Mouse (Mus musculus) neutrophil, adult 5-6 weeks (primary cell): ENCODE measurements around the gene Aspscr1. TPM values are rescaled to one million over a fixed set of nuclear protein-coding genes. Genes with fewer than 3 reads are reported as not detected.
"Not testable (repeated sequence)": the region's sequence is repeated elsewhere in the genome, so short reads cannot be mapped to it uniquely, and the experiment has no call there.

Experiments
- ATAC-seq: fragments of 151-379, 151-347 bp; 2 replicates; pipeline ENCODE4 v1.8.0; 2017; ENCODE audit warnings: mild to moderate bottlenecking, moderate TSS enrichment; ENCODE audit not compliant: insufficient number of reproducible peaks, poor library complexity, low FRiP score, severe bottlenecking; ENCODE audit errors: extremely low read depth
- total RNA-seq: library from RNA; stranded (forward); fragments of 200-1000 nt; gene quantifications from 2 replicates; pipeline ENCODE4 v1.2.3, GENCODE M21; 2017

Aspscr1 gene
- total RNA-seq, 1 experiment from 2014 or later: 74.8 TPM

DNA sequence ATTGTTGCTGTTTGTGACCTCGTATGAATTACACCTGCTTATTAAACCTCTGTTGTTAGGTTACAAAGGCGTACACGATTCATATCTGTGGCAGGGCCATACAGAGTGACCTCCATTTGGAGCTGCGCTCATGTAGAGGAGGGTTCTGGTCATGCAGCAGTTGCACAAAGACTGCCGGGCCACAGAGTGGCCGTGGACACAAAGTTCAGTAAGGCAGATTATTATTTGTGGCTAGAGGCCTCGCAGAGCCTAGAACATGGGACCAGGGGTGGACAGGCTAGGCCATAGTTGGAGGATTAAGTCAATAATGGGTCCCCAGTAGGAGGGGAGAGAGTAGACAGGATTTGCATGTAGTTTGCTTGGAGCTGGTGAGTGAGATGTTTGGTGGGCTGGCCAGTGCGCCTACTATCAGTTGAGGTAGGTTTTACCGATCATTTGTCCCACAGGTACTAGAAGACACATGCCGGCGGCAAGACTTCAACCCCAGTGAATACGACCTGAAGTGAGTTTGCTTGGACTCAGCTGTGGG is 885 bp downstream of the Aspscr1 start:
- no peak for ATAC-seq

DNA sequence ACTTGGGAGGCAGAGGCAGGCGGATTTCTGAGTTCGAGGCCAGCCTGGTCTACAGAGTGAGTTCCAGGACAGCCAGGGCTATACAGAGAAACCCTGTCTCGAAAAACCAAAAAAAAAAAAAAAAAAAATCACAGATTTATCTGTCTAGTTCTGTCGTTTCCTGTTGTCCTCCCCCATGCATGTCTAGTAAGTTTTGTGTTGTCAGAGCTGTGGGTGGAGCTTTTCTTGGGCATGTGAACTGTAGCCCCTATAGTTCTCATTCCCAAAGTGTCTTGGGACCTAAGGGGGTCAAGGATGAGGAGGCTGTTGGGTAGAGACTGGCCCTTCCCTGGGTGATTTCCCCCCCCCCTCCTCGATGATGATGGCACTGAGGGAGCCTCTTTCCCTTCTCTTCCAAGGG is 3.1 kb downstream of the Aspscr1 start:
- ATAC-seq: not testable (repeated sequence)

DNA sequence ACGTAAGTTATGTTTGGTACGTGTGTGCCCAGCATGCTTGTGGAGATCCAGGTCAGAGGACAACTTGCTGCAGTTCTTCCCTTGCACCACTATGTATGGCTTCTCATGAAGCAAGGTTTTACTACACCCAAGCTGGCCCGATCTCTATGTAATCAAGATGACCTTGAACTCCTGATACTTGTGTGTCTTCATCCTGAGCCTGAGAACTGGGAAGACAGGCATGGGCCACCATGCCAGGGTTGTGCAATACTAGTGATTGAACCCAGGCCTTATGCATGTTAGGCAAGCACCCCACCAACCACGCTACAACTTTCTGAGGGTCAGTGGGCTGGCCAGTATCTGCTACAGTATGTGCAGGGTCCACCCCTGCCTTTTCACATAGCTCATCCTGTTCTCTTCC is 4.2 kb downstream of the Aspscr1 start:
- no peak for ATAC-seq

DNA sequence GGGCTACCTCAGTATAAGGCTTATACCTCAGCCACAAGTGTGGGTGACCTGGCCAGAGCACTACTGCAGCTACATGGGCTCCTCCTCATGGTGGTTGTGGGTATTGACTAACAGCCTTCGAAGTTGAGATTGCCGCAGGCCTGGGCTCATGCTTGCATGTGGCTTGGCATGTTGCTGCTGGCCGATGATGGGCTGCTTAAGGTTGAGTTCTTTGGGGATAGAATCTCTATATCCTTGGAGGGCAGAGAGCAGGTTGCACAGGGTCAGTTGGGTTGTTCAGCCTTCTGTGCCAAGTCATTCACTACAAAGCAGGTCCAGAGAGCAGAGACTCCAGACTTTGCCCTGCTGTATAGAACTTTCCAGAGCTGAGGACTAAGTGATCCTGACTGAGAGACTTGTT is 7.1 kb downstream of the Aspscr1 start:
- ATAC-seq: peak; percentile 45

DNA sequence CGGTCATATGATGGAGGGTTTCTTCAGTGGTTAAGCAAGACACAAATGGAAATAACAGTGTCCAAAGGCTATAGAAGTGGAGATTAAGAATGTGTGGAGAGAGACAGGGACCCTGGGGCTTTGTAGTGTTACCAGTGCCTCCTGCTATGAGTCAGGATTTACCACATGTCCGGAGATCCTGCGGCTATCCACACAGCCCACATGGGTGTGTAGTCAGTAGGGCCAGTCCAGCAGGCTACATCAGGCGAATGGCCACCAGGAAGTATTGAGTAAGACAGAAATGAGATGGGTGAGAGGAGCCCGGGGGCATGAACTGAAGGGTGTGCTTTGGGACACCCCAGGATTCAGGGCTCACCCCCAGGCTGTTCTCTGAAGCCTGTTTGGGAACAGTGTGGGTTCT is 9.9 kb downstream of the Aspscr1 start:
- ATAC-seq: no peak

DNA sequence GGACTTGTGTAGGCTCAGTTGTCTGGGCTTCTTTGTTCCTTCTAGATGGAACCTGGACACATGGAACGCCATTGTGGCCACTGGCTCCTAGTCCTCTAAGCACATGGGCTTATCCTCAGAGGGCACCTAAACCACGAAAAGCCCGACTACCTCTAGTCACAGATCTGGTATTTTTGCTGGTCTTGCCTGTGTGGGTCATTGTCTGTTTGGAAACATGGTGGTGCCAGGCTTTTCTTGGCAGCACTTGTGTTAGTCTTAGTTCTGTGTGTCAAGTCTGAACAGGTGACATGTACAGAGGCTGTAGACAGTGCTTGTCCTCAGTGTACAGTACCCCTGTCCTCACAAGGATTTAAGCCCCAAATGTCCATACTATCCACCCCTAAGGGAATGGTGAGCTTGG is 10.8 kb downstream of the Aspscr1 start:
- no peak for ATAC-seq

DNA sequence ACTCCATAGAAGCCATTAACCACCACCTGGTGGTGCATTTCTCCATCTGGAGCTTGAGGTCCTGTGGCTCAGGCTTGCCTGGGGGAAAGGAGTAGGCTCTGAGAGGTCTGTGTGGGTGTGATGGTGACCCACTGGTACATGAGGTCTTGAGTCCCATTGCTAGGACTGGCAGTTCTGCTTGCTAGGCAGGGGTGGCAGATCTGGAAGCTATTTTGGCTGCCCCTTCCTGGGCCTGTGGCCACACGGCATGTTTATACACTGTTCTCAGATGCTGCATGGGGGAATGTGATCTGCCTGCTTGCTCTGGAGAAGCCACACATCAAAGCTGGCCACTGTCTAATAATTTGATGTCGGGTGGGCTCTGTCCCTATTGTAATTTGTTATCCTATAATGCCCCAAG is 11.3 kb downstream of the Aspscr1 start:
- ATAC-seq: no peak

DNA sequence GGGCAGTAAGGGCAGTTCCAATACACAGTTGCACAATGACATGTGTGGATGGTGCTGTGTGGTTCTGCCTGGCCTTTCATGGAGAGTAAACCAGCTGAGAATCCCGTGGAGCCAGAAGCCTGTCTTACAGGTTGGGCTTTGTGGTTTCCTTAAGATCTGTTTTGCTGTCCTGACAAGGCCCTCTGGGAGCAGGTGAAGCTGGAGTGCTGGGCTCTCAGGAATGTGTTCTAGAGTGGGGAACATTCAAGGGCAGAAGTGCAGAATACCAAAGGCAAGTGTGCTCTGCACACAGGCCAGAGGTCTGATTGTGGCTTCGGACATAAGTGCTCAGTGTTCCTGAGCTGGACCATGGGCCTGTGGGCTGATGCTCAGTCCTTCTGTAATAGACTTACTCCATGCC is 11.9 kb downstream of the Aspscr1 start:
- ATAC-seq: no peak

DNA sequence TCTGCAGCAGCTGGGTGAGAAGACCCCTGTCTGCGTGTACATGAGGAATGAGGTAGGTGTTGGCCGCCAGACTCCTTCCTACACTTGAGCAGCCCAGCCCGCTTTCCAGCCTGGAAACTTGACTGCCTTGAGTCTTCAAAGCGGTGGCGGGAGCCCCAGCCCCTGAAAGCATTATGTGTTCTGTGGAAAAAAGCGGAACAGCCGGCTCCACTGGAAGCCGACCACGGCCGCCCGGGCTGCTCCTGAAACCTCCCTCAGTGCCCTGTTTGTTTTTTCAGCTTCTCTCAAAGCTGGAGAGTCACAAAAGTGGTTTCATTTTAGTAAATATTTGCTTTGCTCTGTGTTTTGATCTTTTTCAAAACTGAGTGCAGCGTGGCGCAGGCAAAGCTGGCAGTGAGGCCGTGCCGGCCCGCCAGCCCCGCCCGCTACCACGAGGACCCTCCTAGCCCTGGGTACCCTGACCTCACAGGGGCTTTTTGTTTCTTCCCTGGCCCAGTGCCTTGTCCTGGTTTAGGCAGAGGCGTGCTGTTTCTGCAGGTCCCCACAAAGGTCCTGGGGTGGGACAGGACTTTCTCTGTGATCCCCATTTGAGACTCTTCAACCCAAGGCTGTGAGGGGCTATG is 14.0 kb downstream of the Aspscr1 start:
- no peak for ATAC-seq

DNA sequence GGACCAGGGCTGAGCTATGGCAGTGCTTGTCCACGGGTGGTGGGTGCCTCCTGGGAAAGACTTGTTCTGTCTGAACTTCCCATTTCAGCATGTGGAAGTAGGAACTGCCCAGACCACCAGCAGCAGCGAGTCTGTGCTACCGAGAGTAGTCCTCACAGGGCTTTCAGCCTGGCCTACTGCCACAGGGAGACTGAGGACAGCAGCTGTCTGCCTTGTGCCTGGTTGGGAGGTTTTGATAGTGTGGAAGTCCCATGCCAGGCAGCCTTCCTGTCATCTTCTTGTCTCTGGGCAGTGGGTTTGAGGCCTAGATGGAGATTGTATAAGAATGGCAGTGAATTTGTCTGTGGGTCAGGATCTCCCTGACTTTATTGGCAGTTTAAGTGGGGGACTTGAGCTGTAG is 16.6 kb downstream of the Aspscr1 start:
- ATAC-seq: no peak

DNA sequence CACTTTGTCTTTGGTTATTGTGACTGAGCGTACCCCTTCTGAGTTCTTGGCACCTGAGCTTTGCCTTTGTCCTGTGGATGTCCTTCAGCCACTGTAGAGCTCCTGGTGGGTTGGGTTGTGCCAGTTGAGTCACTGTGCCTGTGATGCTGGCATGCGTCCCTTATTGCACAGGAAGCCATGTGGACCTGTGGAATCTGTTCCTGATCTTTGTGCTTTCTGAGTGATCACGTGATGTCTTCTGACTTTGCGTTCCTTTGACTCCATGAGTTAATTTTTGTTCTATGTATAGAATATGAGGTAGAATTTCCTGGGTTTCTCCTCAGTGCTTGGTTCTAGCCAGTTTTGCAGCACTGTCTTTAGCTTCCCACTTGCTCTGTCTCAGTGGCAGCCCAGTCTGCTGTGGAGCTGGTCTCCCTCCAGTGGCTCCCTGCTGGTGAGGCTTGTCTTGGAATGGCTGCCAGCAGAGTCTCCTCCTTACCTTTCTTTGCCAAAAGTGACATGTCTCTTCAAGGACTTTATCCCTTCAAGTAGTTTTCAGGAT is 19.8 kb downstream of the Aspscr1 start:
- ATAC-seq: no peak

DNA sequence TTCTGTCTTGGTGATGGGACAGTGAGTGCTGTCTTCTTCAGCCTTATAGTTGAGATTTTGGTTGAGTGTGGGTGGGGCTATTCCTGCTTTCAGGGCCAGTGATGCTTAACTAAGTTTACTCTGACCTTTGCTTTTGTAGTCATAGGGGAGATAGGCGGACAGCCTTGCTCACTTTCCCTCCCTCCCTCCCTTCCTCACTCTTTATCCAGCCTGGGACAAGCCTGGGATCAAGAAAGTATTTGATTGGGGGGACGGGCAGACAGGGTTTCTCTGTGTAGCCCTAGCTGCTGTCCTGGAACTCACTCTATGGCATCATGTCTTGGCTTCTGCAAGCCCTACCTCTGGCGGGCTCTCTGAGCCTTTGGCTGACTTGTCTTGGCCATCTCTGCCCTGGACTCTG is 20.7 kb downstream of the Aspscr1 start:
- ATAC-seq: no peak

DNA sequence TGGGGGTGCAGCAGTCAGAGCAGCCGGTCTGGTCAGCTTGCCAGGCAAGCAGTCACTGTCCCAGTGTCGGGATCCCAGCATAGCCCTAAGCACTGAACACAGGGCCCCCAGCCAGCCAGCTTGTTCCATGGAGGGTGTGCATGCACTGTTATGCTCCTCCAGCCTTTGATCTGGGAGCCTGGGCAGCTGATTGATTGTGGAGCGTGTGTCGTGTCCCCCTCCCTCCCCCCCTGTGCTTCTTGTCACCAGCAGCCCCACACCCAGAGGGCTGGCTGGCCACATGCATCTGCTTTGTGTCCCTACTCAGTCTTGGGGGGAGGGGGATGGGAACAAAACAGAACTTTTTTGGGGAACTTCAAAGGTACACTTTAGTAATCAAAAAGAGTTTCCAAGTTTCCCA is 22.4 kb downstream of the Aspscr1 start:
- no peak for ATAC-seq

DNA sequence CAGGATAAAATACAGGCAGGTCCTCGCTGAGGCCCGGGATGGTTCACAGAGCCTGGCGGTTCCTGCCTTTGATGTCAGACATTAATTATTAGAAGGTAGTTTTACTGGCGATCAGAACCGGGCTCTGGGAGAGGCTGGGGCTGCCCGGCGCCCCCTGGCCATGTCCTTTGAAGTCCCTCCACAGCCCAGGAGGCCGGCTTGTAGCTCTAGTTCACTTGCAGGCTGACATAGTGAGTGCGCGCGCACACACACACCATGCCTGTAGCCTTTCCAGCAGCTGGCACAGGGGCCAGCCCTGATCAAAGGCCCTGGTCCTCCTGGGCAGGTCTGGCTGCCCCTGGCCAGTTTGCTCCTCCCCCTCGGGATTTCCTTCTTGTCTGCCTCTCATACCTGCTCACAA is 22.9 kb downstream of the Aspscr1 start:
- ATAC-seq: no peak

DNA sequence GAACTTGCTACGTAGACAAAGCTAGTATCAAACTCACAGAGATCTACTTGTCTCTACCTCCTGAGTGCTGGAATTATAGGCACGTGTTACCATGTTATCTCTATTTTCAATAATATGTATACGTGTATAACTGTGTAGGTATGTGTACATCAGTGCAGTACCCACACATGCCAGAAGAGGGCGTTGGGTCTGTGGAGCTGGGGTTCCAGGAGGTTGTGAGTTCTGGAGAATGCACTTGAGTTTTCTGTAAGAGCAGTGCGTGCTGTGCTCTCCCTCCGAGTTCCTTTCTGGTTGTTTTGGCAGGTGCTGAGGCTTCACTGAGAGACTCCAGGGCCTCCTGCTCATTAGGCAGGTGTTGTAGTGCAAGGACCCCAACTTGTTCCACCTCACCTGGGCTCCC is 23.8 kb downstream of the Aspscr1 start:
- ATAC-seq: no peak

DNA sequence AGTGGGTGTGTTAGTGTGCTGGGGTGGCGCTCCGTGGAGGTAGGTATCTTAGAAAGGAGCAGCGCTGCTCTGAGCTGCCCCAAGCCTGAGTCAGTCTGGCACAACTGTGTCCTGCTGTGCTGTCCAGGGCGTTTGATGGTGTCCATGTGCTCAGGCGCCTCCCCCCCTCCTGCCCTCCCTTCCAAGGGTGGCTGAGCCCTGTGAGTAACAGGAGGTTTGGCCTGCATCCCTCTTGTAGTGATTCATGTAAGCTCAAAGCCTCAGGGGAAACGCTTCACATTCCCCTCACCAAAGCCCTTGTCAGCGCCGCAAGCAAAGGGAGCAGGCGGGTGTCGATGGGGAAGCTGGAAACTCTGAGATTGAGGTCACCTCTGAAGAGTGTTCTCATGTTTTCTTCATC is 25.0 kb downstream of the Aspscr1 start:
- ATAC-seq: no peak

DNA sequence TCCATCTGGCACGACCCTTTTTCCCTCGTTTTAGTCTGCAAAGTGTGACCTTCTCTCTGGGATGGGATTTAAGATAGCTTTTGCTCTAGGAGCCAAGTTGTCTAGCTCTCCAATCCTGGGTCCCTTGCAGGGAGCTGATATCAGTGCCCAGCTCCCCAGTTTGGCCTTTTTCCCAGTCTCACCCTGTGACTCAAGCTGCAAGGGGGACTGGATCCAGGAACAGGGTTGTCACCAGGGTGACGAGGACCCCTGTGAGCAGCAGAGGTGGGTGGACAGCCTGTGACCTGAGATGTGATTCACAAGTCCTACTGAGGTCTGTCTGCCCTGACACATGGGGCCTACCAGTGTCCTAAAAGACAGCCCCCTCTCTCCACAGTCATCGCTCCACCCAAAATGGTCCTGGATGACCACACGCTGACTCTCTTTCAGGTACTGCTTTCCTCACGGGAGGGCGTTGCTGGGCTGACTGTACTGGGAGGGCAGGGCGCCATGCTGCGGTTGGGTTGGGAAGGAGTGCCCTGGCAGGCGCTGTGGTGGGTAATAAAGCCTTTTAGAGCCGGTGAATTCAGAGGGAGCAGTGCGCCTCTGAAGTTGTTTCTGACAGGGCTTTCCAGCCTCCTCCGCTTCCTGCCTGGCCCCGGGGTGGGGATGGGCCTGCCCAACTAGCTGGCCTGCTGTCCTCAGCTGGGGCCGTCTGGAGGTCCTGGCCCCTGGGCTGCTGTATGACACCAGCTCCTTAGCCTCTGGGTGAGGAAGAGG is 31.1 kb downstream of the Aspscr1 start:
- ATAC-seq: no peak

DNA sequence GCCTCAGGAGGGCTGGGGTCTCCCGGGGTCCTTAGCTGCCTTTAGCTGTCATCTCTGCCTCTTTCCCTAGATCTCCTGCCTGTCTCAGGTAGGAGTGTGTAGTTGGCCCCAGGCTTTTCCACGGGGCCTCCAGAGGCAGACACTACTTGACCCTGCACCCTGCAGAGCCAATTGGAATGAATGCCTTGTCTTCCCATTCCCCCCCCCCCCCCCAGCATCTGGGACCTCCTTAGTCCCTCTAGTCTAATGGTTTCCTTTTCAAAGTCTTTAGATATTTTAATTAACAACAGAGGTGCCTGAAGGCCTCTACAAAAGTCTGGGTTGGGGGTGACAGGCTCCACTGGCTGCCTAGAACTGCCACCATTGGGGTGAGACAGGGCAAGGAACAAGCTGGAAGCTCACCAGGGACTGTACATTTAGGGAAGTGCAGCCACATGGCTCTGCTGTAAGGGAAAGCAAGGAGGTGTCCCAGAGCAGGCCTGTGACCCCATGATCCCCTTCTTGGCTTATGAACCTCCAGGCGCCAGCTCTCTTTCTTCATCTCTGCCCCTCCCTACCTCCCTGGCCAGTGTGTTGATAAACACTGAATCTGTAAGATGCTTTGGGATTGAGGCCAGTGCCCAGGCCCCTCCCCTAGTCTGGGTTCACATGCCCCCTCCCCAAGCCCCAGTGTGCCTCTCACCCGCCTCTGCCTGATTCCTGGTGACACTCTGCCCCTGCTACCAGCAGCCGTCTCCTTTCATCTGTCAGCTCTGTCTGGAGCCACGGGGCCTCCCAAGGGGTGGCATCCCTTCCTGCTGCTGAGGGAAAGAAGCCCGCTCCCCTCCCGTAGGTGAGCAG is 31.9 kb downstream of the Aspscr1 start:
- ATAC-seq: no peak

DNA sequence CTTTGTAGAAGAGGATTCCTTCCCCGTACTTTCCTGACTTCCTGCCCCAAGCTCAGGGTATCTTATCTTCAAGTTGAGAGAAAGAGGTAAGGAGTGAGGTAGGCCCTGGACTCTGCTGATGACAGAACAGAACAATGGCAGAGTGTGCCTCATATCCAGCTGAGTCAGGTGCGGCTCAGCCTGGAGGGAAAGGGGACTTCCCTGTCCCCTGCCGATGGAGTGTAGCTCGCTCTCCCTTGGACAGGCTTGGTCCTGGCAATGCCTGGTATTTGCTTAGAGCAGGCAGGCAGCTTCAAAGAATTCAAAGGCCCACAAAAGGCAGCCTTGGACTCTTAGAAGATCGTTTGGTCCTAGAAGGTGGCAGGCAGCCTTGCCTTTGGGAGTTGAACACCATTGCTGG is 33.3 kb downstream of the Aspscr1 start:
- no peak for ATAC-seq

DNA sequence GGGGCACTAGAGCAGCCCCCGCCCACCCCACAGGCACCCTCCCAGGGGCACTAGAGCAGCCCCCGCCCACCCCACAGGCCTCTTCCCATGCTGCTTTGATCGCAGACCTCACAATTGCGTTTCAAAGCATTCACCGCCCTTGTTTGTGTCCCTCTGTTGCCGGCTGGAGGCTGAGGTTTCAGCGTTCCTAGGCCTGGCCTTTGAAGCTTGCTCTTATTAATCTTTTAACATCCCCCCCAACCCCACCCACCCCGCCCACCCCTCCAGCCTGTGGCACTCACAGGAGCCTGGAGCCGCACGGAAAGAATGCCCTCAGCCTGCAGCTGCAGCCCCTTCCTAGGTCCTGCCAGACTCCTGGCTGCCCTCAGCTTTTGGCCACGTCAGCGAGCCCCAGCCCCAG is 34.5 kb downstream of the Aspscr1 start:
- ATAC-seq: no peak
